Mouse (Mus musculus) kidney, embryonic 16.5 days (tissue): ENCODE results near the gene Ccdc71. TPM values are rescaled to one million over a fixed set of nuclear protein-coding genes. Genes with fewer than 3 reads are reported as not detected.

Source experiments
- ATAC-seq: fragments of 200-750 bp; cut with Nextera tagmentation; 2 replicates; pipeline ENCODE4 v1.8.0; 2017; ENCODE audit warnings: moderate TSS enrichment; ENCODE audit not compliant: low FRiP score, low TSS enrichment
- H3K27ac ChIP-seq: fragments of 300-500 bp; sonication (generic); 2 replicates; pipeline ENCODE4 v1.5.1; 2014; ENCODE audit warnings: low read length
- H3K27me3 ChIP-seq: fragments of 300-500 bp; sonication (generic); 2 replicates; pipeline ENCODE4 v1.6.1; 2014; ENCODE audit warnings: low read length, control low read depth, mixed read lengths; ENCODE audit not compliant: insufficient read depth
- H3K36me3 ChIP-seq: fragments of 300-500 bp; sonication (generic); 2 replicates; pipeline ENCODE4 v1.6.1; 2014; ENCODE audit warnings: low read length, control low read depth, mixed read lengths; ENCODE audit not compliant: insufficient read depth
- H3K4me1 ChIP-seq: fragments of 300-500 bp; sonication (generic); 2 replicates; pipeline ENCODE4 v1.6.1; 2014; ENCODE audit warnings: low read length, control low read depth, mixed read lengths; ENCODE audit not compliant: insufficient read depth
- H3K4me2 ChIP-seq: fragments of 300-500 bp; sonication (generic); replicated peaks from 2 replicates; pipeline ENCODE4 v1.6.1; 2014; ENCODE audit warnings: low read depth, low read length
- H3K4me3 ChIP-seq: fragments of 300-500 bp; sonication (generic); 2 replicates; pipeline ENCODE4 v1.5.1; 2014; ENCODE audit warnings: mild to moderate bottlenecking, low read length
- H3K9ac ChIP-seq: fragments of 300-500 bp; sonication (generic); replicated peaks from 2 replicates; pipeline ENCODE4 v1.6.1; 2014; ENCODE audit warnings: low read length
- H3K9me3 ChIP-seq: fragments of 300-500 bp; sonication (generic); 2 replicates; pipeline ENCODE4 v1.6.1; 2016; ENCODE audit warnings: low read length, control low read depth
- WGBS: fragments of 180-500 bp; shearing (Covaris S2); extraction: QIAGEN DNeasy Blood & Tissue Kit; methylation state at CpG from one replicate; pipeline ENCODE4 v1.1.7; 2014; 5-methylcytosine and 5-hydroxymethylcytosine counted together
- polyA plus RNA-seq: library from polyadenylated mRNA; unstranded; fragments of >200 nt; fragmentation: Nextera tagmentation; extraction: Ambion mirVana; gene quantifications from 2 replicates; pipeline ENCODE4 v1.2.1, GENCODE M21; 2015

Ccdc71 gene
- polyA plus RNA-seq, 1 experiment from 2014 or later, result 77.0 TPM

DNA sequence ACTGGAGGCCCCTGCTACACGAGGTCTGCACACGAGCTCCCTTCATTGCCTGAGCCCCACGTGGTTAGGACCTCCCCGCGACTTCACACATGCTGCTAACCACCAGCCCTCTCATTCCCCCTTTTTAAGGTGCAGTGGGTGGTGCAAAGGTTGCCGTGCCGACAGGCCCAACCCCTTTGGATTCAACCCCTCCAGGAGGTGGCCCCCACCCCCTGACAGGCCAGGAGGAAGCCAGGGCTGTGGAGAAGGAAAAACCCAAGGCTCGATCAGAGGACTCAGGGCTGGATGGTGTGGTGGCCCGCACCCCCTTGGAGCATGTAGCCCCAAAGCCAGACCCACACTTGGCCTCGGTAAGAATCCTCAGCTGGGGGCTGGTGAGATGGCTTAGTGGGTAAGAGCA is 34.6 kb downstream of the Ccdc71 start:
- Histone ChIP-seq H3K4me3 (no peak overlapping the region), H3K9me3 (no peaks in the 10 kb centered on the region), H3K27me3 (no peaks in the 10 kb centered on the region), H3K4me1 (peaks cover 18% of the 10 kb centered on the region), H3K36me3 (peaks cover 76% of the 10 kb centered on the region), H3K9ac (no peak overlapping the region), H3K27ac (no peak overlapping the region), H3K4me2 (no peak overlapping the region)
- 79% methylated on average over 10 of the region's 10 CpGs for WGBS
- no peak for ATAC-seq

DNA sequence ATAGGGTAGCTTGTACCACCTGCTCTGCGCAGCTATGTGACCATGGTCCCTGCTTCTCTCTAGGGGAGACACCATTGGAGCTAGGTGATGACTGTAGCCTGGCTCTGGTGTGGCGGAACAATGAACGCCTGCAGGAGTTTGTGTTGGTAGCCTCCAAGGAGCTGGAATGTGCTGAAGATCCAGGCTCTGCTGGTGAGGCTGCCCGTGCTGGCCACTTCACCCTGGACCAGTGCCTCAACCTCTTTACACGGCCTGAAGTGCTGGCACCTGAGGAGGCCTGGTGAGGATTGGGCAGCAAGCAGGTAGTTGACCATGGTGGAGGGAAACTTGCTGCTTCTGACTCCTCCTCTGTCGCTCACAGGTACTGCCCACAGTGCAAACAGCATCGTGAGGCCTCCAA is 38.9 kb downstream of the Ccdc71 start:
- H3K4me2 ChIP-seq, result no peak overlapping the region
- 94% methylated on average over 7 of the region's 7 CpGs for WGBS

DNA sequence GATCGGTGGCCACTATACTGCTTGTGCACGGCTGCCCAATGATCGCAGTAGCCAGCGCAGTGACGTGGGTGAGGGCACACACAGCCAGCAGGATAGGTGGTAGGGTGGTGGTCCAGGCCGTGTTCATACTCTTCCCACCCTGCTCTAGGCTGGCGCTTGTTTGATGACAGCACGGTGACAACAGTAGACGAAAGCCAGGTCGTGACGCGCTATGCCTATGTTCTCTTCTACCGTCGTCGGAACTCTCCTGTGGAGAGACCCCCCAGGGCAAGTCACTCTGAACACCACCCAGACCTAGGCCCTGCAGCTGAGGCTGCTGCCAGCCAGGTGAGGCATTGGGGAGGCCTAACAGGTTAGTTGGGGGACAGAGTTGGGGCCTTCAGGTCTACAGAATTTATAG is 39.6 kb downstream of the Ccdc71 start:
- Histone ChIP-seq H3K36me3 (peaks cover 82% of the 10 kb centered on the region), H3K27ac (no peak overlapping the region), H3K9ac (no peak overlapping the region), H3K4me1 (no peaks in the 10 kb centered on the region), H3K9me3 (no peaks in the 10 kb centered on the region), H3K4me3 (no peak overlapping the region), H3K27me3 (no peaks in the 10 kb centered on the region), H3K4me2 (no peak overlapping the region)
- no peak for ATAC-seq
- WGBS, result 96% methylated on average over 15 of the region's 15 CpGs

More for the DNA sequence above, 38.9 kb downstream of the Ccdc71 start:
- Histone ChIP-seq H3K9me3 (no peaks in the 10 kb centered on the region), H3K27me3 (no peaks in the 10 kb centered on the region), H3K4me3 (no peak overlapping the region), H3K9ac (no peak overlapping the region), H3K4me1 (no peaks in the 10 kb centered on the region), H3K27ac (no peak overlapping the region), H3K36me3 (peaks cover 89% of the 10 kb centered on the region)
- no peak for ATAC-seq

DNA sequence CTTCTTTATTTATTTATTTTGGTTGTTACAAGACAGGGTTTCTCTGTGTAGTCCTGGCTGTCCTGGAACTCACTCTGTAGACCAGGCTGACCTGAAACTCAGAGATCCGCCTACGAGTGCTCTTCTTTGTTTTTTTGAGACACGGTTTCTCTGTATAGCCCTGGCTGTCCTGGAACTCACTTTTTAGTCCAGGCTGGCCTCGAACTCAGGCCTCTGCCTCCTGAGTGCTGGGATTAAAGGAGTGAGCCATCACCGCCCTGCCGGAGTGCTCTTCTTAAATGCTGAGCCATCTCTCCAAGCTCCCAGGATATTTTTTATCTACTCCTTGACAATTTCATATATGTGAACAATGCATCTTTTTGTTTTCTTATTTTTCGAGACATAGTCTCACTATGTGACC is 46.6 kb downstream of the Ccdc71 start:
- WGBS, result 86% methylated on average over 7 of the region's 7 CpGs
- no peaks in the 10 kb centered on the region for H3K27me3 ChIP-seq
- peak overlapping the region; percentile 76 for H3K4me3 ChIP-seq
- peaks cover 37% of the 10 kb centered on the region for H3K36me3 ChIP-seq
- peak overlapping the region; percentile 93 for H3K4me2 ChIP-seq
- H3K27ac ChIP-seq, result peak overlapping the region; percentile 67; the same call in 1 of the 2 replicates
- H3K4me1 ChIP-seq, result peaks cover 10% of the 10 kb centered on the region
- H3K9me3 ChIP-seq, result no peaks in the 10 kb centered on the region
- no peak overlapping the region; the same call in 1 of the 2 replicates for H3K9ac ChIP-seq
- ATAC-seq, result no peak

DNA sequence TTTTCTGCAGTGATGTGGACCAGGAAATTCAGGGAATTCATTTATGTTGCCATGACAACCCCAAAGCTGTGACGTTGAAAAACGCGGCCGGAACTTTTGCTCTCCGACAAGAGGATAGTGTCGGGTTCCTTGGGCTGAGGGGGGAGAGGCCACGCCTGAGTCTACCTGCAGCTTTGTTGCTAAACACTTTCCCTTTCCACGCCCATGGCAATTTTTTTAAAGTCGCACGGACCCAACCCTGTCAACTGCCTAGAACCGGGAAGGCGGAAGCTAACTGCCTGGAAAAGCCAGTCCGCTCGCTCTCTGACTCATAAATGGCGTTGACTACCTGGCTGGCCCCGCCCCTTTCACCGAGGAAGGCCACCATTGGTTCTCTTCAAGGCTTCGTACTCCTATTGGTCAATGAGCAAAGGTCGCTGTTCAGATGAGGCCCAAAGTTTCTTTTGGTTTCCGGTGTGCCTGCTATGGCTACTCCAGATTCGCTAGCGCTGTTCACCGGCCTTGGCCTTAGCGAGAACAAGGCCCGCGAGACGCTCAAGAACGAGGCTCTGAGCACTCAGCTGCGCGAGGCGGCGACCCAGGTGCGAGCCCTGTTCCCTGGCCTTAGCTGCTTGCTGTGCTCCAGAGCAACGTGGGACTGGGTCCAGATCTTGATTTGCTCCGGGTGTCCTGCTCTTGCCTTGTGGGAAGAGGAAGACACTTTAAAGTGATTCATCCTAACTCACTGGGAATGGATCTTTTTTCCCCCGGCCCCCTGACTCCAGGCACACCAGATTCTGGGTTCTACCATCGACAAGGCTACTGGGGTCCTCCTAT is 47.5 kb downstream of the Ccdc71 start, which contains the start of gene Qars:
Gene Qars (plus strand): TSS at position 88 of the 816 bp plus-strand sequence.
- peak within 1 kb of the TSS; percentile 81 for H3K9ac ChIP-seq
- no peaks in the 10 kb centered on the region for H3K27me3 ChIP-seq
- H3K36me3 ChIP-seq, result peaks cover 40% of the 10 kb centered on the region
- WGBS, result under 1% methylated on average over 37 of the region's 37 CpGs
- no peaks in the 10 kb centered on the region for H3K9me3 ChIP-seq
- H3K4me2 ChIP-seq, result peak within 1 kb of the TSS; percentile 93
- H3K27ac ChIP-seq, result peak within 1 kb of the TSS; percentile 82
- ATAC-seq, result peak; percentile 98
- peaks cover 10% of the 10 kb centered on the region for H3K4me1 ChIP-seq
- peak within 1 kb of the TSS; percentile 76 for H3K4me3 ChIP-seq

DNA sequence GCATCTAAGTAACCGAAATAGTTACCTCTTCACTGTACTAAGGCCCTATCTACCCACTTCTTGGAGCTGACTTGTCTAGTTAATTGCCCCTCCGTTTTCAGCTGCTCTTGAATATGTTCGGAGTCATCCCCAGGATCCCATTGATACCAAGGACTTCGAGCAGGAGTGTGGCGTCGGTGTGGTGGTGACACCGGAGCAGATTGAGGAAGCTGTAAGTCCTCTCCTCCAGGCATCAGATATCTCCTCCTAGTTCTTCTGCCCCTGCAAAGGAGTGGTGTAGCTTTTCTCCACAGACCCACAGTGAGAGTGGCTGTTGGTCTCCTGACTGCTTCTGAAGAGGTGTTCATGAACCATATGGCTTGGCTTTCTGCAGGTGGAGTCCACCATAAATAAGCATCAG is 48.4 kb downstream of the Ccdc71 start:
- H3K4me3 ChIP-seq, result peak overlapping the region; percentile 76
- peak overlapping the region; percentile 93 for H3K4me2 ChIP-seq
- no peak for ATAC-seq
- no peaks in the 10 kb centered on the region for H3K27me3 ChIP-seq
- H3K4me1 ChIP-seq, result peaks cover 10% of the 10 kb centered on the region
- H3K9ac ChIP-seq, result peak overlapping the region; percentile 81
- H3K9me3 ChIP-seq, result no peaks in the 10 kb centered on the region
- 81% methylated on average over 7 of the region's 7 CpGs for WGBS
- peaks cover 40% of the 10 kb centered on the region for H3K36me3 ChIP-seq
- H3K27ac ChIP-seq, result no peak overlapping the region

Other genes with a start within 250 kb of the Ccdc71 start
- 163 and 182 TPM in 2 replicates for gene Dag1, start 196.6 kb upstream of the Ccdc71 start, polyA plus RNA-seq
- 37.2 and 45.5 TPM in 2 replicates for gene Nicn1, start 170.1 kb upstream of the Ccdc71 start, polyA plus RNA-seq
- gene Amt, start 163.7 kb upstream of the Ccdc71 start, polyA plus RNA-seq, result 40.8 and 43.7 TPM in 2 replicates
- gene Rhoa, start 154.4 kb upstream of the Ccdc71 start, polyA plus RNA-seq, result 495 and 508 TPM in 2 replicates
- gene Tcta, start 154.4 kb upstream of the Ccdc71 start, polyA plus RNA-seq, result 34.9 and 38.9 TPM in 2 replicates
- gene Gpx1, start 121.6 kb upstream of the Ccdc71 start, polyA plus RNA-seq, result 686 and 695 TPM in 2 replicates
- 113 and 119 TPM in 2 replicates for gene Usp4, start 112.7 kb upstream of the Ccdc71 start, polyA plus RNA-seq
- 0.62 and 1.2 TPM in 2 replicates for gene 1700102P08Rik, start 67.7 kb upstream of the Ccdc71 start, polyA plus RNA-seq
- gene Ccdc36, start 32.0 kb upstream of the Ccdc71 start, polyA plus RNA-seq, result 1.5 and 1.7 TPM in 2 replicates
- not detected in 2 replicates for gene BC048562, start 24.0 kb upstream of the Ccdc71 start, polyA plus RNA-seq
- 38.8 and 41.6 TPM in 2 replicates for gene Klhdc8b, start 1.1 kb downstream of the Ccdc71 start, polyA plus RNA-seq
- 68.5 and 73.6 TPM in 2 replicates for gene Lamb2, start 19.2 kb downstream of the Ccdc71 start, polyA plus RNA-seq
- 79.1 and 82.0 TPM in 2 replicates for gene Usp19, start 30.1 kb downstream of the Ccdc71 start, polyA plus RNA-seq
- 127 and 140 TPM in 2 replicates for gene Qars, start 47.2 kb downstream of the Ccdc71 start, polyA plus RNA-seq
- 129 and 135 TPM in 2 replicates for gene Qrich1, start 56.3 kb downstream of the Ccdc71 start, polyA plus RNA-seq
- 188 and 198 TPM in 2 replicates for gene Impdh2, start 99.8 kb downstream of the Ccdc71 start, polyA plus RNA-seq
- gene Ndufaf3, start 106.9 kb downstream of the Ccdc71 start, polyA plus RNA-seq, result 47.6 and 48.6 TPM in 2 replicates
- gene Dalrd3, start 109.4 kb downstream of the Ccdc71 start, polyA plus RNA-seq, result 200 TPM in 2 replicates
- gene Wdr6, start 118.2 kb downstream of the Ccdc71 start, polyA plus RNA-seq, result 148 and 150 TPM in 2 replicates
- 10.8 and 11.0 TPM in 2 replicates for gene P4htm, start 137.1 kb downstream of the Ccdc71 start, polyA plus RNA-seq
- 52.7 and 58.2 TPM in 2 replicates for gene Arih2, start 188.9 kb downstream of the Ccdc71 start, polyA plus RNA-seq
- 60.4 and 61.7 TPM in 2 replicates for gene Slc25a20, start 201.6 kb downstream of the Ccdc71 start, polyA plus RNA-seq
- gene Prkar2a, start 228.8 kb downstream of the Ccdc71 start, polyA plus RNA-seq, result 19.8 and 20.2 TPM in 2 replicates